ENCODE assay signal across 8 mouse cellular contexts in genomic region chr11:5740599-5740964, GRCm38 (mm10). TPM values are rescaled to one million over a fixed set of nuclear protein-coding genes. Genes with fewer than 3 reads are reported as not detected.
DNase-seq lines count a peak whose midpoint lies in the region; ATAC-seq and TF ChIP-seq lines count a peak whose summit lies in the region.

No protein-coding gene starts in this region.

- no peak for TF ChIP-seq CTCF in layer of hippocampus, adult 2 months (conservative IDR thresholded peaks at IDR 0.05)

- peak overlapping the region; percentile 59 for H3K4me3 ChIP-seq in layer of hippocampus, adult 2 months
- H3K4me3 ChIP-seq in neural tube, embryonic 14.5 days (ENCODE audit: low read depth, low read length), result peak overlapping the region; percentile 76

- DNase-seq in layer of hippocampus, adult 2 months (ENCODE audit: low spot score in 2 of 2), result peak in 1 of 2 experiments; percentile 18
- no peak for DNase-seq in layer of hippocampus, adult 9-11 months
- DNase-seq in ZHBTc4 (ENCODE audit: low read depth, low spot score) (peak; percentile 29), liver (peak; percentile 37)
- peak; percentile 11 for DNase-seq in forelimb bud, embryonic 11.5 days (ENCODE audit: low read depth, low spot score)
- no peak for DNase-seq in right cerebral cortex, postnatal 10 days (ENCODE audit: low spot score in 2 of 2)
- no peak for DNase-seq in layer of hippocampus, adult 8-10 months (ENCODE audit: low spot score in 2 of 2)

- H3K27me3 ChIP-seq in neural tube, embryonic 14.5 days (ENCODE audit: control insufficient read depth, insufficient read depth, low read length), result peaks cover 4% of the 10 kb centered on the region; the same call in 1 of the 2 replicates

- 2% methylated on average over 20 of the region's 26 CpGs for WGBS in neural tube, embryonic 14.5 days

- H3K4me1 ChIP-seq in neural tube, embryonic 14.5 days (ENCODE audit: control insufficient read depth, insufficient read depth, low read length), result peaks cover 5% of the 10 kb centered on the region

- H3K9me3 ChIP-seq in neural tube, embryonic 14.5 days (ENCODE audit: control insufficient read depth, low read length), result no peaks in the 10 kb centered on the region

- ATAC-seq in neural tube, embryonic 14.5 days (ENCODE audit: low read depth), result peak; percentile 71

- peak overlapping the region; percentile 98 for H3K27ac ChIP-seq in layer of hippocampus, adult 2 months
- H3K27ac ChIP-seq in neural tube, embryonic 14.5 days (ENCODE audit: low read depth, low read length), result peak overlapping the region; percentile 71

- peak overlapping the region; percentile 83 for H3K9ac ChIP-seq in neural tube, embryonic 14.5 days (replicated peaks; ENCODE audit: low read depth, low read length)

- peak overlapping the region; percentile 87 for H3K4me2 ChIP-seq in neural tube, embryonic 14.5 days (ENCODE audit: low read depth, low read length)

- no peaks in the 10 kb centered on the region for H3K36me3 ChIP-seq in neural tube, embryonic 14.5 days (ENCODE audit: control insufficient read depth, insufficient read depth, low read length)

RNA-seq across cellular contexts. Expression of gene Urgcp, which starts 21.6 kb away (rescaled TPM):
- 10 to 100 TPM; 65.3 to 67.2 TPM for total RNA-seq in layer of hippocampus, adult 2 months (2021)
- polyA plus RNA-seq in neural tube, embryonic 14.5 days (2014; fragmentation: Nextera tagmentation; extraction: Ambion mirVana), result 18.5 and 23.9 TPM in 2 replicates
- 10 to 100 TPM; 72.1 to 78.9 (median 73.4) TPM for total RNA-seq in layer of hippocampus, adult 8-10 months (2022)

RNA-seq across cellular contexts. Expression of gene Mrps24, which starts 25.1 kb away (rescaled TPM):
- 10 to 100 TPM; 57.3 to 61.4 TPM for total RNA-seq in layer of hippocampus, adult 2 months (2021)
- 193 and 199 TPM in 2 replicates for polyA plus RNA-seq in neural tube, embryonic 14.5 days (2014; fragmentation: Nextera tagmentation; extraction: Ambion mirVana)
- total RNA-seq in layer of hippocampus, adult 8-10 months (2022), result 10 to 100 TPM; 52.7 to 65.7 (median 61.7) TPM

RNA-seq across cellular contexts. Expression of gene Dbnl, which starts 47.7 kb away (rescaled TPM):
- 10 to 100 TPM; 74.6 to 80.0 TPM for total RNA-seq in layer of hippocampus, adult 2 months (2021)
- polyA plus RNA-seq in neural tube, embryonic 14.5 days (2014; fragmentation: Nextera tagmentation; extraction: Ambion mirVana), result 123 and 137 TPM in 2 replicates
- 10 to 100 TPM; 69.6 to 80.5 (median 78.1) TPM for total RNA-seq in layer of hippocampus, adult 8-10 months (2022)

Comparison
In these comparisons a context has a peak if more than half of its experiments do, and no peak if none do; other contexts are left out.
1. DNase-seq: peak in ZHBTc4 (single experiment), forelimb bud, embryonic 11.5 days (single experiment) and liver (single experiment); none in layer of hippocampus, adult 9-11 months (single experiment), right cerebral cortex, postnatal 10 days (0 of 2) and layer of hippocampus, adult 8-10 months (0 of 2).